Mouse (Mus musculus) spleen, embryonic (tissue): ENCODE data around the gene 2810408A11Rik.

Experiments
- CTCF ChIA-PET: fragments of 350-600 bp; sonication (Branson Sonifier 250); formaldehyde crosslinking; loops from one replicate; lab custom pipeline; 2022; lab: Charles Lee

2810408A11Rik gene

DNA sequence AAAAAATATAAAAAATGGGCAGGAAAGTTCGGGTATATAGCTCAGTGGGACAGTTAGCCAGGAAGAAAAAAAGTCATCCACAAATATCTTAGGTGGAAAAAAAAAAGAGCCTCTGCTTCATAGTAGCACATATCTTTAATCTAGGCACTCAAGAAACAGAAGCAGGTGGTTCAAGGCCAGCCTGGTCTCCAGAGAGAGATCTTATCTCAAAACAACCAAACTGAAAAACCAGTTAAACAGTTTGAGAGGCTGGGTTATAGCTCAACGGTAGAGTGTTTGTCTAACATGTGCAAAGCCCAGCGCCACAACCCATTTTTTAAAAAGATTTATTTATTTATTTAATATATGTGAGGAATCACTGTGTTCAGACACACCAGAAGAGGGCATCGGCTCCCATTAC lies 32.3 kb upstream of the 2810408A11Rik start:
- CTCF ChIA-PET = interaction anchor here (0.5 to 1.6 kb wide), 3 partner anchors 16 to 373 kb away, joined by 8 to 9 read pairs (median 8); no protein-coding TSS in a partner anchor

DNA sequence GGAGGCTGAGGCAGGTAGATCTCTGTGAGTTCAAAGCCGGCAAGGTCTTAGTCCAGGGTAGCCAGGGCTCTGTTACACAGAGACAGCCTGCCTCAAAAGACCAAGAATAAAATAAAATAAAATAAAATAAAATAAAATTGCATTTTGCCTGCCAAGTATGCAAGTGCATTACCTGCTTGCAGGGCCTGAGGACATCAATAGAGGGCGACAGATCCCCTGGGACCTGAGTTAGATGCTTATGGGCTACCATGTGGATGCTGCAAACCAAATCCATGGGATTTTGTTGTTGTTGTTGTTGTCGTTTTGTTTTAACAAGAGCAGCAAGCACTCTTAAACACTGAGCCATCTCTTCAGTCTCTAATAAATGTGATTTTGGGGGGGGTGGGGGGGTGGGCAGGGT lies 31.5 kb upstream of the 2810408A11Rik start:
- CTCF ChIA-PET = interaction anchor here (0.7 to 1.6 kb wide), 5 partner anchors 9 to 100 kb away, joined by 3 to 8 read pairs (median 5); partner anchors contain the start of gene Eif5a

DNA sequence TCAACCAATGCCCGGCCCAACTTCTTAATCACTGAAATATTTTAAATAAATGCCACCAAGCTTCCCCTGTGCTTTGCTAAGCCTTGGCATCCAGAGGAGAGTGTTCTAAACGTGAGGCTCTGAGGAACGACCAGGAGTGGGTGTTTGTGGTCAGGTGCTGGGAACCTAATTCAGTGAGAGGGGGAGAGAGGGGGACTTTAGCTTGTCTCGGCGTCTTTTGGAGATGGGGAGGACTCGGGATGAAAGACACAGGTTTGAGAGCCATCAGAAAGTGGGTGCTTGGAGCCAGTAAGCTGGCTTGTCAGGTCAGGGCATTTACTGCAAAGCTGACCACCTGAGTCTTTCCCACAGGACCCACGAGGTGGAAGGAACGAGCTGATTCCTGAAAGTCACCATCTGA lies 31.0 kb upstream of the 2810408A11Rik start:
- CTCF ChIA-PET = interaction anchor here (0.9 to 1.6 kb wide), 4 partner anchors 9 to 17 kb away, joined by 3 to 8 read pairs (median 4); partner anchors contain the start of gene Eif5a

DNA sequence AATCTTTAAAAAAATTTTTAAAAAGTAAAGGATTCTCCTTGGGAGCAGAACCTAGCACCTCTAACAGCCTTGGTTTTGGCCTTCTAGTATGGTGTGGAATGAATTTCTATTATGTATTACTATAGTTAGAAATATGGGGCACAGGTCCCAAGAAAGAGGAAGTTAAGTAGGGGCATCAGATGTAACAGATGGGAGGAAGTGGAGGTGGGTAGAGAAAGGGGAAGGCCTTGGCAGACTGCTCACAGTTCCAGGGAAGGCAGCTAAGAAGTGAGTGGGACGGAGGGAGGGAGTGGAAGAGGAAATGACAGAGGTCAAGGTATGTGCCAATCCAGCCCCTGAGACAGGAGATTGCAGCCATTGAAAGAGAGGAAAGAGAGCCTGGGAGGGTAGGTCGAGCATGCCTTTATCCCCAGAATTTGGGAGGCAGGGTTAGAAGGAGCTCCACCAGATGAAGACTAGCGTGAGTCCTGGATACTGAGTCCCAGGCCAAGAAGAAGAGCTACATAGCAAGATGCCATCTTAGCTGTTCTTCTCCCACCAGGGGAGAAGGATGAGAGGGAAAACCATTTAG lies 30.3 kb upstream of the 2810408A11Rik start:
- CTCF ChIA-PET = interaction anchor here (0.6 to 1.4 kb wide), 5 partner anchors 8 to 291 kb away, joined by 3 to 7 read pairs (median 4); partner anchors contain the start of gene Eif5a

DNA sequence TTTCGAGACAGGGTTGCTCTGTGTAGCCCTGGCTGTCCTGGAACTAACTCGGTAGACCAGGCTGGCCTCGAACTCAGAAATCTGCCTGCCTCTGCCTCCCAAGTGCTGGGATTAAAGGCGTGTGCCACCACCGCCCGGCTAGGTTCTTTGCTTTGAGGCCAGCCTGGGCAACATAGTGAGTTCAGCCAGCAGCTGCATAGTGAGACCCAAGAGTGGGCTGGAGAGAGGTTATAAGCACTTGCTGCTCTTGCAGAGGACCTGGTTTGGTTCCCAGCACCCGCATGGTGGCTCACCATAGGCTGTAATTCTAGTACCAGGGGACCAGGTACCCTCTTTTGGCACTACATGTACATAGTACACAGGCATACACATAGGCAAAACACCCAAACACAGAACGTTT lies 29.4 kb upstream of the 2810408A11Rik start:
- CTCF ChIA-PET = interaction anchor here (0.6 kb wide), 1 partner anchor 292 kb away, joined by 7 read pairs; no protein-coding TSS in a partner anchor

DNA sequence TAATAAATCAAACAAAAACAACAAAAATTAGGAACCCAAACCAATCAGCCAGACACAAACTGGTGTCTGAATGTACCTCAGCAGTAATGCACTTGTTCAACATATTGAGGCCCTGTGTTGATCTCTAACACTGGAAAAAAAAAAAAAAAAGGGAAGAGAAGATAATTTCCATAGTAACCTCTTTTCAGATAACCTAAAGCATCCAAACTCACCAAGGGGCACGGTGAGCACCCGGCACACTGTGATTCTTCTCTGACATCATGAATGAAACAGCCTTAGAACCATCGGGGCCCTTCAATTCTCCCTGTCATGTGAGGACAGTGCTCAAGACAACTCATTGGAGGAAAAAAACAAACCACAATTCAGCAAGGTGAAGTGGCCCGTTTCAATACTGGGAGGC lies 28.9 kb upstream of the 2810408A11Rik start:
- CTCF ChIA-PET = no interaction called here

DNA sequence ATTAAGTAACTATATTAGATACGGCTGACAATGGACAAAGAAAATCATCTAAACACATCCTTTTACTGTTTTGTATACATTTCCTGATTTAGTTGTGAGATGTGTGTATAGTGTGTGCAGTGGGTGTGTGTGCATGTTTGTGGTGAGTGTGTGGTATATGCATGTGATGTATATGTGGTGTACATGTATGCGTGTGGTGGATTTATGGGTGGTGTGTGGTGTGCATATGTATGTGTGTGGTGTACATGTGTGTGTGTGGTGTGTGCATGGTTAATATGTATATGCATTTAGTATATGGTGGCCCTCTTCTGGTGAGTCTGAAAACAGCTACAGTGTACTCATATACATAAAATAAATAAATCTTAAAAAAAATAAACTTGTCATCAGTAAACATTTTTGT lies 26.7 kb upstream of the 2810408A11Rik start:
- CTCF ChIA-PET = interaction anchor here (0.6 kb wide), 2 partner anchors 33 to 119 kb away, joined by 6 to 27 read pairs; no protein-coding TSS in a partner anchor

DNA sequence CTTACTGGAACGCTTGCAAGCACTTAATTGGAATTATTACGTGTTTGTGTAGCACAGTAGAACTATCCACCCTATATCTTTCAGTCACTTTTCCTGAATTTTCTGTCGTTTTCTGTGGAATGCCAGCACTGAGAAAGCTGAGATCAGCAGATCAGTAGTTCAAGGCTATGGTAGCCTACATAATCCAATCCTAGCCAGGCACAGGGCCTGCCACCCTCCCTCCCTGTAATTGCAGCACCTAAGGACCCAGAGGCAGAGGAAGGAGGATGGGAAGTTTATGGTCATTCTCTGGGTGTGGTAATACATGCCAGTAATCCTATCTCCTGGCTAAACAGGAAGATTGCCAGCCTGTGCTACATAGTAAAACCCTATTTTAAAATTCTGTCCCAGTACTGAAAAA lies 22.0 kb upstream of the 2810408A11Rik start:
- CTCF ChIA-PET = interaction anchor here (0.7 to 1.1 kb wide), 2 partner anchors 9 to 34 kb away, joined by 4 to 7 read pairs; no protein-coding TSS in a partner anchor

DNA sequence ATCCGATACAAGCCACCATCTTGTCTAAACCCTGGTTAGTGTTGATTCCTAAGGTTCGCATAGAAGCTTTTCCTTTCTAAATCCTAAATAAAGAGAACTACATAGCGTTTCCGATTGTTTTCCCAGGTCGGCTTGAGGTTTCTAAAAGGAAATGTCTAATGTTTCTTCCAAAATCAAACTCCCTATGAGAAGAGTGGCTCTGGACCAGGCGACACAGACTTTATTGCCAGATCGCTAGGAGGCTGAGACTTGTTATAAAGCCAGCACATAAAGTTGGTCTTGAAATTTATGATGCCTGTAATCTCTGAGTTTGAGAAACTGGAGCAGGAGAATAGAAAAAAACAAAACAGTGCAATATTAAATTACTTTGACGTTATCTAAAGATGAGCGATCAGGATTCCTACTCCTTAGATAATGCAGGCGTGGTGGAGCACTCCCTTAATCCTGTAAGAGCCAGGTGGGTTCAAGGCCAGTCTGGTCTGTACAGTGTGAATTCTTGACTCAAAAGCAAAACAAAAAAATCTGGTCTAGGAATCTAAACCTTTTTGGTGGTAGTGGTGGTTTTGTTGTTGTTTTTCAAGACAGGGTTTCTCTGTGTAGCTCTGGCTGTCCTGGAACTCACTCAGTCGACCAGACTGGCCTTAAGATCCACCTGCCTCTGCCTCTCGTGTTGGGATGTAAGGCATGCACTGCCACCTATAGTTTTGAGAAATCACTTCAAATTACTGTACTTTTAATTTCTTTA lies 21.4 kb upstream of the 2810408A11Rik start:
- CTCF ChIA-PET = interaction anchor here (0.5 to 2.6 kb wide), 4 partner anchors 10 to 40 kb away, joined by 3 to 7 read pairs (median 6); no protein-coding TSS in a partner anchor

DNA sequence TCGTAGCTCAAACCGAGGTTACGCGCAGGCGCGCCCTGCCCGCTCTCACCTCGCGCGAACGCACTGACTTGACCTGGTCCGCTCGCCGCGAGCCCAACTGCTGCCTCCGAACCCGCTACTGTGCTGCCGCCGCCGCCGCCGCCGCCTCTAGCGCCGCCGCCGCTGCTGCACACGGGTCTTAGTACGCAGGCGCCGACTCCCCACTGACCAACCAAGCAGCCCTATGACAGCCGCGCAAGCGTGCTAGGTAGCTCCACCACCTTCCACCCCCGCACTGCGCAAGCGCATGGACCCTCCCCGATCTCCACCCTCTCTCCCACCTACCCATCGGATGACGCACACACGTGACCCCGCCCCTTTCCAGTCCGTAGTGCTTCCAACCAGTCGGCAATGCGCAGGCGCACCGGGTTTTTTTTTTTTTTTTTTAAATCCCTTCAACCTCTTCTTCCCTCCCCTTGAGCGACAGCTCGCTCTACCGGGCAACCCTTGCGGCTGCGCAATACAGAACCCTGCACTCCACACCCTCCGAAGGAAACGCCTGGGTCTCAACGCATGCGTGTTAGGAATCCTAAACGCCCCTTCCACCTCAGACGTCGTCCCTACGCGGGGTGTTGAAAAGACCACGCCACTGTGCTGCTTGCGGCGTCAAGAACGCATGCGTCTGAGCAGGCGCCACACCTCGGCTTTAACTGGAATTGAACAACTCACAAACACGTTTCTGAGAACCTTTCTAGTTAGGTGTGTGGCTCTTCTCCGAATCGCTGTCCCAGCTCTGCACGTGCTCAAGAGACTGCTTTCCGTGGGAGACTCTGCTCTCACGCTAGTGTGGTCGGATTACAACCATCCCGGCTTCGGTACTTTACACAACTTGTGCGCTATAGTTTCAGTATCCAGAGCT lies 20.6 kb upstream of the 2810408A11Rik start, which contains the start of gene Eif5a:
TSS of gene Eif5a (minus strand) at position 845 of the 898 bp plus-strand sequence.
- CTCF ChIA-PET = interaction anchor here (0.5 to 2.6 kb wide), 4 partner anchors 10 to 122 kb away, joined by 3 to 7 read pairs (median 4); no protein-coding TSS in a partner anchor

DNA sequence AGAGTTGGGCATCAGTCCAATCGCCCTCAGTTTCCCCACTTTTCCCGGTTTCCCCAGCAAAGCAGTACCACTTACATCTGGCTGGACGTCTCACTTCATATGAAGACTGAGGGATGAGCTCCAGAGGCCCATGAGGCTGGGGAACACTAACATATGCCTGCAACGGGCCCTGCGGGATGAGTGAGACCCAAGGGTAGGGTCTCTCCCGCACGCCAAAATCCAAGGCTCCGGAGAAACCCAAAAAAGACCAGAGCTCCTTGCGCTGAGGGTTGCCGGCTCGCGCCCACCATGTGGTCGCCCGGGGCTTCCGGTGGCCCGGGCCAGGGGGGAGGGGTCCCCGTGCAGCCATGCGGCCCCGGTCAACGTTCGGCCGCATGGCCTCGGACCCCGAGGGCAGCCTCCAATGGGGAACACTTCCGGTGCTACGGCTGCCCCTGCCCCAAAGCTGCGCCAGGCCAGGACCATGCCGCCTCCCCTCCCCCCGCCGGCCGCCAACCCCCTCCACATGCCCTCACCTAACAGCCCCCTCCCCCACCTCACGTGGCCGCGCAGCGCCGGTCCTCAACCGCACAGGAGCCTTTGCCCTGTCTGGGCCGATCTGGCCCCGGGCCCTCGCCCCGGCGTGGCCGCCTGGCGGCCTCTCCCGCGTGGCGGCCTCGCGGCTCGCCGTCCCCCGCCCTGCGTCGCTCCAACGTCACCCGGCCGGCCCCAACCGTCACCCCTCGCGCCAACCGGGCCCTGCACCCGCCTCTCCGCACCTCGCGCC lies 19.7 kb upstream of the 2810408A11Rik start:
- CTCF ChIA-PET = interaction anchor here (0.6 to 2.6 kb wide), 4 partner anchors 11 to 121 kb away, joined by 3 to 7 read pairs (median 4); no protein-coding TSS in a partner anchor

DNA sequence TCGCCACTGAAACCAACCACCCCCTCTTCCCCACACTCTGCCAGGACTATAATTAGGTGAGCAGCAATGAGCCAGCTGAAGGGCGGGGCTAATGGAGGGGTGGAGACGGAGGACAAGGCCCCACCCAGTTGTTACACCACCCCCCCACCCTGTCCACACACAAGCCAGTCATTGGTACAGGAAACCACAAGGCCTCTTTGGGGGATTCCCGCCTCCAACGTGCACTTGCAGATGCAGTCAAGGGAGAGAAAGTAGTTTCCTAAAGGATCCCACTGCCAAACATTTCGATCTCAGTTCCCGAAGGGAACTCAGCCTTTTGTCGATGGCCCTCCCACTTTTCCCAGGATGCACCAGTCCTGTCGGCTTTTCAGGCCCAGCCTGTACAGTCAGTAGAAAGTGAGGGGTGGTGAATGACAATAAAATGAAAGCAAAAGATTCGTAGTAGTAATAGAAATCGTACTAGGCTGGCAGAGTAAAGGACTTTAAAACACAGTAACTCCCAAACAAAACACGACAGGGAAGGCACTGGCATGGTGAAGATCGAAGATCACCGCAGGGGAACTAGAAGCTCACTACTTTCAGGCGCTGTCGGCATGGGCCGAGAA lies 19.0 kb upstream of the 2810408A11Rik start:
- CTCF ChIA-PET = interaction anchor here (0.9 to 2.6 kb wide), 2 partner anchors 13 to 36 kb away, joined by 3 to 7 read pairs; no protein-coding TSS in a partner anchor

DNA sequence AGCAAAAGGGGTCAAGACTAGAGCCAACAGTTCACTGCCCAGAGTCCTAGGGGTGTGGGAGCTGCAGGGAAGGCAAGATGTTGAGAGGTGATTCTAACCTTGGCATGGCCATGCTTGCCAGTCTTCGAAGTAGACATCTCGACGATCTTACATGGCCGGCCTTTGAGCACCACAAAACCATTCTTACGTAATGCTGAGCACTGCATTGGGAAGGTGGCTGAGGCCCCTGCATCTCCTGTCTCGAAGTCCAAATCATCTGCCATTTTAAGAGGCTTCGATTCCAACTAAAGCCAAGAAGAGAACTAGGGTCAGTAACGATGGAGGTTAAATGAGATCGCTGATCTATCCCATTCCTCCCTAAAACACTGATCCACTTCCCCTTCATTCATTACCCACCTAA lies 18.3 kb upstream of the 2810408A11Rik start:
- CTCF ChIA-PET = no interaction called here

DNA sequence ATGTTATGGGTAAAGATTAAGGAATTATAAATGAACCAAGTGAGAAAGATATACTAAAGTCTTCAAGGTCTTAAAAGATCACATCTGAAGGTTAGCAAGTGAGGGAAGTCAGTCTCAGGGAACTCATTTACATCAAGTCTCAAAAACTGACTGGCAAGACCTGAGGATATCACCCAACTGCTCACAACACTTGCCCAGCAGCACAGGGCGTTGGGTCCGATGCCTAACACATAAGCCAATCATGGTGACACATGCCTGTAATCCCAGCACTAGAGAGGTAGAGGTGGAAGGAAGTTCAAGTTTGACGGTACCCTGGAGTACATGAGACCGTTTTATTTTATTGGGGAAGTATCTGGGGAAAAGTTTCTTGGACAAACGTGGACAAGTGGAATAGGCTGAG lies 17.3 kb upstream of the 2810408A11Rik start:
- CTCF ChIA-PET = no interaction called here

DNA sequence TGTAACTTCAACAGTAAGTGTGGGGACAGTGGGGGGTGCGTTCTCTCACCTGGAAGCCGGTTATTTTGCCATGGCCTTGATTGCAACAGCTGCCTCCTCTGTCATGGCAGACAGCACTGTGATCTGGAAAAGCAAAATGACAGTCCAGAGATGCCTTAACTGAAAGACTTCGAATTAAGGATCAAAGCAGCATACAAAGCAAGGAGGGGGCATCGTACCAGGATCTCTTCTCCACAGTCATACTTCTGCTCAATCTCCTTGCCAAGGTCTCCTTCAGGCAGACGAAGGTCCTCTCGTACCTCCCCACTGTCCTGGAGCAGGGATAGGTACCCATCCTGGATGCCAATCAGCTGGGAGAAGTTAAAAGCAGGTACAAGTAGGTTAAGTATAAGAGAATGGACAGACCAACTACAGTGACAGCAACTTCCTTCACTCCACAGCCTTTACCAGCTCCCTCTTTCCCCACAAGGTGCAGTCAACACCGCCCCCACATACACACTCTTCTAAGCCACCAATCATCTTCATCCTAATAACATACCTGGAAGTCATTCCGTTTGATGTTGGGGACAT lies 16.7 kb upstream of the 2810408A11Rik start:
- CTCF ChIA-PET = interaction anchor here (0.8 kb wide), 1 partner anchor 23 kb away, joined by 3 read pairs; no protein-coding TSS in a partner anchor

DNA sequence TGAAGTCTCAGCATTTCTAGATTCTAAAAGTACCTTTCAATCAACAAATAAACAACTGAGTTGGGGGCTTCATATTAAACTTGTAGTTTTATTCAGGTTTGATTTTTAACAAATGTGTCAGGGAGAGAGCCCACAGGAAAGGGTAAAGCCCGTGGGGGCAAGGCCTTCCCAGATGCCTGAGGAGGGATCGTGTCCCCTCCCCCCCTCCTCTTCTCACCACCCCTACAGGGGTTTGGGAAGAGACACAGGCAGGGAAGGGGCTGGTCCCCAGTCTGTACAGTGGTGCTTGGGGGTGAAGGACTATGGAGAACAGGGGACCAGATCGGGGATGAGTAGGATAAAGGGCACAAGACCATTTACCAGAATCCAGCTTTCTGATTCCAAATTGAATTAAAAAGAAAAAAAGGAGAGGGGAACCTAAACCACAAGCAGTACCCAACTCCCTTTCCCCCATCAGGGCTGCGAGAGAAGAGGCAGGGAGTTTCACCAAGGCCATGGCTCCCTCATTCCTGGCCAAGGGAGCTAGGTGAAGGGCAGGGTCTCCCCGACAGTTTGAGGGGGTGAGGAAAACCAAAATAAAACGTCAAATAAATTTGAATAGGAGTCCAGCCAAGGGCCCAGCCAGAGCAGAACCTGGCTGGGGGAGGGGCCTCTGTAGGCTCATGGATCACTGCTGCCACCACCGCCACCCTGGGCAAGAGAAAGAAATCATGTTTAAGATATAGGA lies 16.0 kb upstream of the 2810408A11Rik start:
- CTCF ChIA-PET = interaction anchor here (0.8 kb wide), 1 partner anchor 22 kb away, joined by 3 read pairs; no protein-coding TSS in a partner anchor

DNA sequence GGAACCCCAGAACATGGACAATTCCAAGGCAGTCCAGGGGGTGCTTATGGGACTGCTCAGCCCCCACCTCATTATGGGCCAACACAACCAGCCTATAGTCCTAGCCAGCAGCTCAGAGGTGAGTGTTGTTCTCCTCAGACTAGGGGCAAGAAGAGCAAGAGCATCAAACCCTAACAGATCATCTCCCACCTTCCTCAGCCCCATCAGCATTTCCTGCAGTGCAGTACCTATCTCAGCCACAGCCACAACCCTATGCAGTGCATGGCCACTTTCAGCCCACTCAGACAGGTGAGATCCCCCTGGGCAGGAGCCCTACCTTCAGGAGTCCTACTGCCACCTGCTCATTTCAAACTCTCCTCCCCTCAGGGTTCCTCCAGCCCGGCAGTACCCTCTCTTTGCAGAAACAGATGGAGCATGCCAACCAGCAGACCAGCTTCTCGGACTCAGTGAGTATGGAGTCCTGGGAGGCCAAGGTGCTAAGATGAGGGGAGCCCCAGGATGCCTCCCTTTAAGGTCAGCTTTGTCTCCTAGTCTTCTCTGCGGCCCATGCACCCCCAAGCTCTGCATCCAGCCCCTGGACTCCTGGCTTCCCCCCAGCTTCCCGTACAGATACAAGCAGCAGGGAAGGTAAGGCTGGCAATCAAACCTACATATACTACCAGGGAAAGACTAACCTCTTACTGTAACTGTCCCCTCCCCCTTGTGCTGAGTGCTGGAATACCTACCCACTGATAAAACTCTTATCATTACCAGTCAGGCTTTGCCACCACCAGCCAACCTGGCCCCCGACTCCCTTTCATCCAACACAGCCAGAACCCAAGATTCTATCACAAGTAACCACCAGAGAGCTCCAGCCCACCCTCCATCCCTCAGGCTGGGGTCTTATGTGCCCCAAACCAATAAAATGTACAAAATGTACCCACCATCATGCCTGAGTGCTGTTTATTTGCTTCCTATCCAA lies 15.2 kb upstream of the 2810408A11Rik start:
- CTCF ChIA-PET = no interaction called here
